Mouse (Mus musculus): ENCODE data around the gene Hist1h2ae.

The Hist1h2ae gene

DNA sequence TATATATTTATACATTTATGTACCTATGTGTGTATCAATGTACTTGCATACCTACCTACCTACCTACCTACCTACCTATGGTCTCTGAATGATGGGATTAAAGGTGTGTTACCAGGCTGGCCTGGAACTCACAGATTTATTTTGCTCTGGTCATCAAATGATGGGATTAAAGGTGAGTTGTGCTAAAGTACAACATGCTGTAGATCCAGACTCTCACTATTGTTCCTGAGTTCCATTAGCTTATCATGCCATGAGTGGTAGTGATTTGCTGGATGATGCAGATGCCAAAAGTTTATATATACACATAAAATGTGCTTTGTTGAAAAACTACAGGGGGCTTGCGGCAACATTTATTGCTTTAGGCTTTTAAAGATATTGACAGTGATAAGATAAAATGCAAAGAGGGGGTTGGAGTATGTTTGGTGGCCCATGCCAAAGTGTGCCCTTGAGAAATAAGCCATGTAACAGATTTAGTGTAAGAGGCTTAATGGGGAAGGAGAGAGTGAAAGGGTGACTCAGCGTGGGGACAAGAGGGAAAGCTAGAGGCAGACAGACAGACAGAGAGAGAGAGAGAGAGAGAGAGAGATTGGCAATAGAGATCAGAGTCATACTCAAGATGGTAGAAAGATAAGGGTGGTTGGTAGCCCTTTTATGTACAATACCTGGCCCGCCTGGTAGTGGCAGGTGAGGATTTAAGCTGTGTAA, 33.9 kb downstream of the Hist1h2ae start:
- no peak for DNase-seq

DNA sequence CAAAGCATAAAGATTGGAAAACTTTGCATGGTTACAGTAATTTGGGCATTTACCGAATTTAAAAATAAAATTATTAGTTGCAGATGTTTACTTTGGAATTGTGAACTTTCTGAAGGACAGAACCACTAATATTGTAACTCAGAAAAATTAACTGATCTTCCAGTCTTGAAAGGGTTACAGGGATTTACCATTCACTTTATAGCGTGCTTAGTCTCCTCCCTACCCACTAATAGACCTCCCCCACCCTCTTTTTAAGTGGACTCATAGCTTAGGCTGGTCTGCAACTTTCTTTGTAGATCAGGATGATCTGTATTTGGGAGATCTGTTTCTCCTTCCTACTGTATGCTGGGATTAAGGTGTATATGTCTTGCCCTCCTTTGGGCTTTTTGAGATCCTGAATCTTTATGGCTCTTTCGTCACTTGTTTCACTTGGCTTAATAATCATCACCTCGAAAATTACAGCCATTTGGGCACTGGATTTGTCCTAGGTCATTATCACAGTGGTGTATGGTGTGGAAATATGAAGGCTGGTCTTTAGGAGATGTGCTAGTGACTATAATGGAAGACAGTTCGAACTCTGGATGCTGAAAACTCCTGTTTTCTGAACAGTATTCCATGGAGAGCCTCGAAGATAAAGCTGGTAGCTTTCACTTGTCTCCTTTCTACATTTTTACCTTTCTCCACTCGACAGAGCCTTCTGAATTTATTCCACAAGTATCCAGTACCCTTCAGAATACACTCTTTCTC, 34.8 kb downstream of the Hist1h2ae start:
- no peak for DNase-seq

DNA sequence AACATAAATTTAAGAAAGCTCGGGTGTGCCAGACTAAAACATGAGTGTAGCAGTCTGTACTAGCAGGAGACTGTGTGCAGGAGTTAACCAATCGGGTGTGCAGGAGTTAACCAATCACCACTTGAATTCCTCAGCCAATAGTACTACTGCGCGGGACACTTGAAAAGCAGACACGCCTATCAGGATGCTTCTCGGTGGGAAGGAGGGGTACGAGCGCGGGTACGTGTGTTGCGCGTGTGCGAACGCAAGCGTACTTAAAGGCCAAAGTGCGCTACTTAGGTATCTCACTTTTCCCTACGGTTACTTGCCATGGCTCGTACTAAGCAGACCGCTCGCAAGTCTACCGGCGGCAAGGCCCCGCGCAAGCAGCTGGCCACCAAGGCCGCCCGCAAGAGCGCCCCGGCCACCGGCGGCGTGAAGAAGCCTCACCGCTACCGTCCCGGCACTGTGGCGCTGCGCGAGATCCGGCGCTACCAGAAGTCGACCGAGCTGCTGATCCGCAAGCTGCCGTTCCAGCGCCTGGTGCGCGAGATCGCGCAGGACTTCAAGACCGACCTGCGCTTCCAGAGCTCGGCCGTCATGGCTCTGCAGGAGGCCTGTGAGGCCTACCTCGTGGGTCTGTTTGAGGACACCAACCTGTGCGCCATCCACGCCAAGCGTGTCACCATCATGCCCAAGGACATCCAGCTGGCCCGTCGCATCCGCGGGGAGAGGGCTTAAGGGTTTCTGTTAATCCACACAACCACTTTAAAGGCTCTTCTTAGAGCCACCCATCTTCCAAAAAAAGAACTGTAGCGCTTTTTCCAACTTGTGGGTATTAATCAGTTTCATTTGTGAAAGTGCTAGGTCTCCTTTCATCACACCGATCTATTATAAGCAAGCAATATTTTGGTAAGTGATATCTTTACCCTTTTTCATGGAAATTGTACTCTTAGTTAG, 35.6 kb downstream of the Hist1h2ae start, which contains the start of gene Hist1h3g:
Gene Hist1h3g, plus strand, starts transcription at position 286 of the 939 bp plus-strand sequence.
- DNase-seq = peak; percentile 92

DNA sequence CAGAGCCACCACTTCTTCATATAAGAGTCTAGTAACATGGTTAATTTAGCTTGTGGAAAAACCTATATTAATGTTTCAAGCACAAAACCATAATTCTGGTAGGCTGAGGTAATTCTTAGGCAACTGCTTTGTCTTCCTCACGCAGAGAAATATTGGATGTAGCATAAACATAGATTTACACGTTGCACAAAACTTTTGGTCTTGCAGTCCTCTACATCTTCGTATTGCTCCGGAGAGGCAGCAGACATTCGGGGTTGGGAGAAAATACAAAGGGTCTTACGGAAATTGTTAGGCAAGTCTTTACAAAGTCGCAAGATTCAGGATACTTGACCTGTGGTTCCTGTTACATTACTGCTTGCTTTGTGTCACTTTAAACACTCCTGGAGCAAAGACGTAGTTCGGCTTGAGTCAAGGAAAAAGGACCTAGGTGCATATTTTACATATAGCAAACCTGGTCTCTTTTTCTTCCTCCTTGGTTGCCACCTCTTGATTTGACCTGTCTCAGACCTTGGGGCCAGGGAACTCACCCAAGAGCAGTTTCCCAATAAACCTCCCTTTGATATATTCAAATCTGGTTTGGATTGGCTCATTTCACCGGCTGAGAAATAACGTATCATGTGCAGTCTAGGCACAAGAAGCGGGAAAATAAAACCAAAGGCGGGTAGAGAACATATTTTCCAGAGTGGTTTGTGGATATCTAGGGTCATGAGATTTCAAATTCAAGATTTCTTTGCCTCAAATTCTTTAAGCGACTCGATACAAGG, 36.5 kb downstream of the Hist1h2ae start:
- DNase-seq = peak in 1 of 2 experiments; percentile 5

DNA sequence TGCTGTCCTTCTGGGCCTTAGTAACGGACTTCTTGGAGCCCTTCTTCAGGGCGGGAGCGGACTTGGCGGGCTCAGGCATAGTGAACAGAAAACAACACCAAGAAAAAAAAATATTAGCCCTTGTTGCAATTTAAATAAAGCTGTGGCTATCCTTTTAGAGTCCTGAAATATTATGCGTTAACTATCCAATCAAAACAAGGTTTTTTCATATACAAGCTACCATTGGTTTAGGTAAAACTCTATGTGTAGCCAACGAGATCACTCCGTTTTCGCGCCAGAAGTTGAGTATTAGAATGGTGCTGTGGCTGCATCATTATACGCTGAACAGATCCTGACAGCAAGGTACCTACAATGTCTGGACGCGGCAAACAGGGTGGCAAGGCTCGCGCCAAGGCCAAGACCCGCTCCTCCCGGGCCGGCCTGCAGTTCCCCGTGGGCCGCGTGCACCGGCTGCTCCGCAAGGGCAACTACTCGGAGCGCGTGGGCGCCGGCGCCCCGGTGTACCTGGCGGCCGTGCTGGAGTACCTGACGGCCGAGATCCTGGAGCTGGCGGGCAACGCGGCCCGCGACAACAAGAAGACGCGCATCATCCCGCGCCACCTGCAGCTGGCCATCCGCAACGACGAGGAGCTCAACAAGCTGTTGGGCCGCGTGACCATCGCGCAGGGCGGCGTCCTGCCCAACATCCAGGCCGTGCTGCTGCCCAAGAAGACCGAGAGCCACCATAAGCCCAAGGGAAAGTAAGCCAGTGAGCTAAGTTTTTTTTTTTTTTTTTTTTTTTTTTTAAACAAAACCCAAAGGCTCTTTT, 37.3 kb downstream of the Hist1h2ae start, which contains the start of gene Hist1h2af:
Gene Hist1h2af, plus strand, starts transcription at position 347 of the 808 bp plus-strand sequence.
- peak; percentile 69 to 84 for DNase-seq

DNA sequence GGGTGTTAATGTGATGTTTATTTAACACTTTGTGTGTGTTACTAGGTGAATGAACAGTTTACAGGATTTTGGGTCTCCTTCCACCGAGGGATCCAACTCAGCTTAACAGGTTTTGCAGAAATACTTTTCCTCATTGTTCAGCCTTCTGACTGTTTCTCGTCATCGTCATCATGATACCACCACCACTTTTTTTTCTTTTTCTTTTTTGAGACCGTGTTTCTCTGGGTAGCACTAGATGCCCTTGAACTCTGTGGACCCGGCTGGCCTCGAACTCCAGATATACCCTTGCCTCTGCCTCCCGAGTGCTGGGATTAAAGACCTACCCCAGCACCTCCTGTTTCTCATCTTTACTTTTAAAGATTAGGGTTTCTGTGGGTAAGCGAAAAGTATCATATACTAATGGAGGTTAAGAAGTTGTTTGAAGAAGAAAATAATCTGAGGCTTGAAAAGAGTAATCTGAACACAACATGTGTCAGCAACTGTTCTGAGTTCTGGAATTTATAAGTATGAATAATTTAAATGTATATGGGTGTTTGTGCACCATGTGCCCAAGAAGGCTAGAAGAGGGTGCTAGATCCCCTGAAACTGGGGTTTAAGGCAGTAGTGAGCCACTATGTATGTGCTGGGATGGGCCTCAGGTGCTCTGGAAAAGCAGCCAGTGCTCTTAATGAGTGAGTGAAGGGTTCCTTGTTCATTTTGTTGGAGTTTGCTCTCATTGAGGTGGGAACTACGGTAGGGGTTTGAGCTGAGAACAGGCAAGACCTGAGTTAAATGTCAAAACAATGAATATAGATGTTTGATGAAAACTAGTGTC, 38.6 kb downstream of the Hist1h2ae start:
- no peak for DNase-seq

DNA sequence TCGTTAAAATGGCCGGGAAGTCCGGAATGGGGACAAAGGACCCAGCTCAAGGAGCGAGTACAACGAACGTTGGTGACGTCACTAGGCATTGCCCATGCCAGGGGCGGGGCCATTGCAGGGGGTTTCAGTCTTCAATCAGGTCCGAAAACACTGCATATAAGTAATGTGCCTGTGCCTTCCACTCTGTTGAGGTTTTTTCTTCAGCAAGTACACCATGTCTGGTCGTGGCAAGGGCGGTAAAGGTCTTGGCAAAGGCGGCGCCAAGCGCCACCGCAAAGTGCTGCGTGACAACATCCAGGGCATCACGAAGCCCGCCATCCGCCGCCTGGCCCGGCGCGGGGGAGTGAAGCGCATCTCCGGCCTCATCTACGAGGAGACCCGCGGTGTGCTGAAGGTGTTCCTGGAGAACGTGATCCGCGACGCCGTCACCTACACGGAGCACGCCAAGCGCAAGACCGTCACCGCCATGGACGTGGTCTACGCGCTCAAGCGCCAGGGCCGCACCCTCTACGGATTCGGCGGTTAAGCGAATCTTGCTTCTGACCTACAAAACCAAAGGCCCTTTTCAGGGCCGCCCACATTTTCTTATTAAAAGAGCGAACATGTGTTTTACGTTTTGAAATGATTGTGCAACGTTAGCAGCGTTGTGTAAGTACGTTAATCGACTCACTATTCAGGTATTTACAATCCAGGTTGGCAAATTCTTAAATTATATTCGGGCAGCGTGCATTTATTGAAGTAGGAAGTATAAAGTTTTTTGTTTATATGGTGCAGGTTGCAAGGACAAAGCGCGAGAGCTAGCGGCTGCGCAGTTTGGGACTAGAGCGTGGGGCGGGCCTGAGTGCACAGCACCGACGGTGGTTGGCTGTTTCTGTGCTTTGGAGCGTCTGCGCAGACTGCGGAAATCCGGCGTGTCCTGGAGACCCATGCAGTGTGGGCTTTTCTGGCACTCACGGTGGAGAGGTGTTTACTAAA, 39.8 kb downstream of the Hist1h2ae start, which contains the start of gene Hist1h4h:
Gene Hist1h4h, plus strand, starts transcription at position 150 of the 975 bp plus-strand sequence.
- DNase-seq = peak; percentile 97 to 98

DNA sequence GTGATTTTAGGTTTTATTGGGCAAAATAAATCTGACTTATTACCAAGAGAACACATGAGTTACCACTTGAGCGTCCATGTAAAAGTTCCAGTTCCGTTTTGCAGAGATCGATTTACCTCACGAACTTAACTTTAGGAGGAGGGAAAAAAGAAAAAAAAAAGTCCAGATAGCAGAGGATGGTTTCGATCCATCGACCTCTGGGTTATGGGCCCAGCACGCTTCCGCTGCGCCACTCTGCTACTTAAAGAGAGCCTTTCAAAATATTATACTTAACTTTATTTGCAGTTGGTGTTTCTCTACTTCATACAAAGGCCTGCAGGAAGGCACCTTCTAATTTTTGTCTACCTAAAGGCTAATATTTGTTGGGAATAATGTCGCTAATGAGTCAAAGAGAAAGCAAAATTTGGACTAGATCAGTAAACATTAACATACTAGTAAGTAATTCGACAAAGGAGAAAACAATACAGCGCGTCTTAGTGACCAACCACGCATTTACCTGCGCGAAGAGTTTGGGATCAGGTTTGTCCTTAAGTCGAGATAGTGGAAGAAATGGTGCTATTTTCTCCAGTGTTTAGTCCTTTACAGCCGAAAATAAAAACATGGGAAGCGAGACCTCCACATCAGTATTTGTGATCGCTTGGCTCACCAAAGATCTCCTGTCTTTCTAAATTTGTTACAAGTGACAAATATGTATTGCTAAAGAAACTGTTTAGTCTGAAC, 40.7 kb downstream of the Hist1h2ae start:
- peak; percentile 62 to 66 for DNase-seq

DNA sequence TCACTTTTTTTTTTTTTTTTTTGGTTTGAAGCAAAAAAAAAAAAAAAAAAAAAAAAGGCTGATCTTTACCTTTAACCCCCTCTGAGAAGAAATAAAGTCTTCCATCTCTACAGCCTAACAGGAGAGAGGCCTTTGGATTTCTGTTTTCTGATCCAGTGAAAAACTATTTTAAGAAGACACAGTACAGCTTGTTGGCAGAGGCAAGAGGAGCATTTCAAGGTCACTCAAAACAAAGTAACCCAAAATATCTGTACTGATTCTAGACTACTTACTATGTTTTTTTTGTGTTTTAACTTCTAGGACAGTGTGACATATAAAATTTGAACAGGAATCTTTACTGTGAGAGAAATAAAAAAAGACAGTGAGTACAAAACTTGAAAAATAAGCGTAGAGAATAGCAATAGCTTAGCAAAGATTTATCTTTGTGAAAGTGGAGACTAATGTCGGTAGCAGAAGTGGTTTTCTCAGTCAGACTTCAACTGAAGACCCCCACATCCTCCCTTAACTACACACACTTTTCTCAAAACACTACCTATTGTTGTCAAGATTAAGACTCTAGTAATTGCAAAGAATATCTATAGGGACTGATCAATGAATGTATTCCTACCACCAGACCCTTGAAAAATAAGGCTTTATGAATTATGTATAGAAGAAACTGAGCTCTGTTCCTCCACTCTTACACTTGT, 41.4 kb downstream of the Hist1h2ae start:
- DNase-seq = no peak

DNA sequence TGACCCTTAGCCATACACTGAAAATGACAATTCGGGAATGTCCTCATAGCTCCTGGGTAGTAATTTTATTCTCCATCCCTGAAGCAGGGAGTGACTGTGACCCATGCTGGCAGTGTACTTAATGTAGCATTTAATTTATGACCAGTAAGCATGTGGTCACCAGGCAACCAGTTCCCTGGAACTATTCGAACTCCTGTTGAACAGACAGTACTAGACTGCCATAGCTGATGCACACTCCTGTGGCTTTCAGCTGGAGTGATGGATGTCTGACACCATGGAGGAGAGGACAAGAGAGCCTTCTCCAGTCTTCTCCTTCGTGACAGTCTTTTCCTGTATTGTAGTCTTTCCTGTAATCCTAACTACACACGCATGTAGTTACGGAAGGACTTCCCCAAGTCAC, 42.0 kb downstream of the Hist1h2ae start:
- DNase-seq = no peak

DNA sequence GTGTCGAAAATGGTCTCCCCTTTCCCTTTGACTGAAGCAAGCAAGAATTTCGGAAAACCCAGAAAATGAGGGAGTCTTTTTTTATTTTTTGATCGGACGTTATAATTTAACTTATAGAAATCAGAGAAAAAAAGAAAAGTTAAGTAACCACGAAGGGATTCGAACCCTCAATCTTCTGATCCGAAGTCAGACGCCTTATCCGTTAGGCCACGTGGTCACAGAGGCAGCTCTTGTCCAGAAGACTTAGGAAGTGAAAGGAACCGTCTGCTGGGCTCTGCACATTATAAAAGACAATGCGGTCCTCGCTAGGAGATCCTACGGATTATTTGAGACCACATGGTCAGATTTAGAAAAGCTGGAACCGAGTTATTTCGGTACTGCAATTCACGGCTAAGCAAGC, 44.7 kb downstream of the Hist1h2ae start:
- peak; percentile 89 to 93 for DNase-seq

DNA sequence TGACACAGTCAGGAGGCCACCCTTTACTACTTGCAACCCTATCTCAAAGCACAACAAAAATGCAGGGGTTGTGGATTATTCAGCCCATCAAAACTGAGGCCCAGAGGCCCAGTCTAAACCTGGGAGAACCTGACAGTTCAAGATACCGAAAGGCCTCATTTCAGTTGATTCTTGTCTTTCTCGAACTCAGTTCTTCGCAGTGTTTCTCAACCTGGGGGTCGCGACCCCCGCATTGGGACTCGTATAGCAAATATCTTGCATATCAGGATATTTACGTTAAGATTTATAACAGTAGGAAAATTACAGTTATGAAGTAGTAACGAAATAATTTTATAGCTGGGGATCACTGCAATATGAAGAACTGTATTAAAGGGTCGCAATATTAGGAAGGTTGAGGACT, 45.1 kb downstream of the Hist1h2ae start:
- no peak for DNase-seq

DNA sequence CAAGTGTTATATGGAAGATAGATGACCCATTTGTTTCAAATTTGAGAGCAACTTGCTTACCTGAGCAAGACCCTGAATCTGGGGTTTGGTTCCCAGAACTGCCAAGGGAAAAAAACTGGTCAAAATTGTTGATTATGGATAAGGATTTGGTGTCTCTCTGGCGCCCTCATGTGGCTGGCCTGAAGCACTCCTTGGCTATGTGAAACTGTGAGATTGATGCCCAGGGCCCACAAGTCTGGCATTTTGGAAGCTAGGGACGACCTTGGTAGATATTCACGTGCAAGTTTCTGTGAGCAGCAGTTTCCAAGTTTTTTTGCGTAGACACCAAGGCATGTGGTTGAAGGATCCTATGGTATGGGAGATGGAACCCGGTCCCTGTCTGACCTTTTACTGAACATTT, 46.4 kb downstream of the Hist1h2ae start:
- DNase-seq = peak; percentile 52 to 66

DNA sequence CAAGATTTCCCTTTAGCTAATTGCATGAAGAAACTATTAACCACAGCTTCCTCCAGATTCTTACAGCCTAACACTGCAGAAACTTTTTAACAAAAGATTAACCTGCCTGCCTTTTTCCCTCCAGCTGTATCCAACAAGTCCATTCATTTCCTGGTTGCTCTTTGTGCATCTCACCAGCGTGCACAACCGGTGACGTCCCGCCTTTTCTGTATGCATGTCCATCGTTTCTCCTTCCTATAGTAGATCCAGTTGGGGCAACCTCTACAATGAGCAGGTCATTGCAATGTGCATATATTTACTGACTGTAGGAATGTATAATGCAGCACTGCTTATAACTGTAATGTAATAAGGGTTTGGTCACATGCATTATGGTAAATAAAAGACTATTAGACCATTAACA, 47.0 kb downstream of the Hist1h2ae start:
- no peak for DNase-seq

DNA sequence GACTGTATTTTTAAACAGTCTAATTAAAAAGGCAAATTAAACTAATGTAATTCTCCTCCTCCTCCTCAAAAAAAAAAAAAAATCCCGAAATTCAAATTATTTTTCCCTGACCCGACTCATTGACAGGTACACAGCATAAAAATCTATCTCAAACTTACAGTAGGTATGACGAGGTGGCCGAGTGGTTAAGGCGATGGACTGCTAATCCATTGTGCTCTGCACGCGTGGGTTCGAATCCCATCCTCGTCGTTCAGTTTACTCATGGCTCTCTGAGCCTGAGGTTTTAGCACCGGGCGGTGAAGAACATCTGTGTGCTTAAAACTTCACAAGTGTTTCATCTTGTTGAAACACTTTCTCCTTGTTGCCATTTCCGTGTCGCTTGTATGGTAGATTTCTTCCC, 49.3 kb downstream of the Hist1h2ae start:
- DNase-seq = peak; percentile 79 to 85
